Mouse (Mus musculus) myocyte (in vitro differentiated cells): Measurements from ENCODE around the gene Asb7.

Experiments used
- E2F4 ChIP-seq: IDR thresholded peaks from one replicate; pipeline ENCODE4 v1.6.1; 2011; ENCODE audit warnings: mild to moderate bottlenecking, control low read depth, moderate library complexity; ENCODE audit not compliant: insufficient read depth
- MAX ChIP-seq: IDR thresholded peaks from one replicate; pipeline ENCODE4 v1.6.1; 2011; ENCODE audit warnings: low read depth, mild to moderate bottlenecking, control low read depth
- MYOD1 ChIP-seq, 3 experiments: IDR thresholded peaks; one replicate each; pipeline ENCODE4 v1.6.1; 2011; ENCODE audit warnings: control low read depth in 2 of 3, low read depth in 2 of 3, mild to moderate bottlenecking in 2 of 3, moderate library complexity in 1 of 3; ENCODE audit not compliant: insufficient read length in 2 of 3, control insufficient read depth in 1 of 3
- MYOG ChIP-seq, 3 experiments: IDR thresholded peaks; one replicate each; pipeline ENCODE4 v1.6.1; 2011; ENCODE audit warnings: control low read depth in 2 of 3, low read depth in 2 of 3, mild to moderate bottlenecking in 2 of 3; ENCODE audit not compliant: insufficient read length in 2 of 3, control insufficient read depth in 1 of 3, insufficient read depth in 1 of 3
- POLR2A ChIP-seq: IDR thresholded peaks from one replicate; pipeline ENCODE4 v1.6.1; 2011; ENCODE audit warnings: low read depth, mild to moderate bottlenecking, control low read depth, moderate library complexity; ENCODE audit not compliant: insufficient read length
- REST ChIP-seq: IDR thresholded peaks from one replicate; pipeline ENCODE4 v1.6.1; 2011; ENCODE audit warnings: mild to moderate bottlenecking, control low read depth, moderate library complexity; ENCODE audit not compliant: insufficient read depth, insufficient read length
- TCF12 ChIP-seq: IDR thresholded peaks from one replicate; pipeline ENCODE4 v1.6.1; 2011; ENCODE audit warnings: mild to moderate bottlenecking, control low read depth; ENCODE audit not compliant: poor library complexity, insufficient read depth, severe bottlenecking
- USF1 ChIP-seq: IDR thresholded peaks from one replicate; pipeline ENCODE4 v1.6.1; 2011; ENCODE audit warnings: low read depth, mild to moderate bottlenecking, control low read depth, moderate library complexity

DNA sequence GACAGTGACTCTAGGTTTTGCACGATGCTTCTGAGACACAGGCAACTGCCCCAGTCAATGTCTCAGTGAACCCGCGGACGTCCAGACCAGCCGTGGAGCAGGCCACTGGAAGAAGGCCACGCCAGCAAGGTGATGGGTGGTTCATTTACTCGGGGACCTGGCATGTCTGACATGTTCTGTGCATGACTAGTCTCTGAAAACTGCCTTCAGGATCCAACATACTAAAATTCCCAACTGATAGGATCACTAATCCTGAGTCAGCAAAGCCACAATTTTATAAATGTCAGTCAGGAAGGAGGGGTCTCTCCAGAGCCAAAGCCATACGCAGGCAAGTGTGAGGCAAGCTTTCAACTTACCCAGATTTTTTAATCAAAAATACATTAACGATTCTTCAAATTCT lies 35.8 kb downstream of the Asb7 start:
- TF ChIP-seq USF1 (no peak), POLR2A (no peak), MYOG (IDR thresholded peaks at IDR 0.05; ENCODE audit: control insufficient read depth in 1 of 3, insufficient read depth in 1 of 3, insufficient read length in 2 of 3, low read depth in 2 of 3) (no peak), MYOD1 (IDR thresholded peaks at IDR 0.05; ENCODE audit: control insufficient read depth in 1 of 3, insufficient read length in 2 of 3, low read depth in 2 of 3) (no peak), TCF12 (no peak), MAX (no peak), E2F4 (no peak), REST (no peak)
